Mouse (Mus musculus): ENCODE results near the gene Srrm4. TPM values are rescaled to one million over a fixed set of nuclear protein-coding genes. Genes with fewer than 3 reads are reported as not detected.

Gene Srrm4
- total and polyA plus RNA-seq, 2 experiments from 2014 or later = 8.0 to 15.4 TPM

DNA sequence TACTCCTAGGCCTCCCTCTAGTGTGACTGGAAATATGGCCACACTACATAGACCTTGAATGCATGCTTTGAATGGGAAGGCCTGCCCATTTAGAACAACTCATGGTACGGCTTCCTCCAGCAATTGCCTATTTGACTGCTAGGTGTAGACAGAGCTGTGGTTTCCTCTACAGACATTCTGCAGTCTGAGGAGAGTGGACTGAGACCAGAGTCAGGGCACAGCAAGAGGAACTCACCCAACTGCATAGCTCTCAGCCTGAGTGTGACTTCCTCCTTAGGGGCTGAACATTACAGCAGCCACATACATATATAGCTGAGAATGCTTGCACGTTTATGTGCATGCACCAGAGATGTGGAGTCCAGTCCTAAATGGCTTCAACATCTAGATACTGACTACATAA is 94.9 kb downstream of the Srrm4 start:
- Histone ChIP-seq H3K36me3 (ENCODE audit: insufficient read depth, low read length) (no peaks in the 10 kb centered on the region), H3K4me1 (ENCODE audit: insufficient read depth, low read length) (peaks cover 4% of the 10 kb centered on the region; the same call in 1 of the 2 replicates), H3K27me3 (ENCODE audit: insufficient read depth, low read length) (no peaks in the 10 kb centered on the region), H3K9ac (replicated peaks; ENCODE audit: low read length, poor library complexity, severe bottlenecking) (no peak overlapping the region), H3K27ac (ENCODE audit: low read depth, low read length) (no peak overlapping the region), H3K9me3 (ENCODE audit: low read length) (no peaks in the 10 kb centered on the region), H3K4me2 (ENCODE audit: low read depth, low read length, poor library complexity, severe bottlenecking) (no peak overlapping the region), H3K4me3 (ENCODE audit: low read depth, low read length) (no peak overlapping the region)
- ATAC-seq (ENCODE audit: low FRiP score) = no peak
- no peak for DNase-seq (ENCODE audit: low spot score)
- WGBS = 89% methylated on average over 2 of the region's 2 CpGs
- no peak for TF ChIP-seq CTCF (IDR thresholded peaks at IDR 0.05)

DNA sequence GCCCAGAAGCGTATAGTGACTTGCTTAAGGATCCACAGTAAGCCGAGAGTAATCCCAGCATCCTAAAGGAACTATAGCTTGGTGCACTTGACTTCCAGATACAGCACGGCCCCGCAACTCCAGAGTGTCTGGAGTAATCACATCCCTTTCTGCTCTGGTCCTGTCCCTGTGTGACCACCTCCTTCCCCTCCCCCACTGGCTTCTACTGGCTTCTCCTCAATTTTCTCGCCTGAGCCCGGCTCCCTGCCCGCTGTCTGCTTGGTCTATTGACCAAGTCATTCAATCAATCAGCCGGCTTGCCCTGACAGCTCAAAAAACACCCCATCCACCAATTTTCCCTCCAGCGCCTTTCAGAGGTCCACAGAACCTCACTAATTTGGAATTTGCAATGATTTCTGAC is 96.2 kb downstream of the Srrm4 start:
- Histone ChIP-seq H3K9me3 (ENCODE audit: low read length) (no peaks in the 10 kb centered on the region), H3K4me3 (ENCODE audit: low read depth, low read length) (no peak overlapping the region), H3K36me3 (ENCODE audit: insufficient read depth, low read length) (no peaks in the 10 kb centered on the region), H3K4me2 (ENCODE audit: low read depth, low read length, poor library complexity, severe bottlenecking) (no peak overlapping the region), H3K9ac (replicated peaks; ENCODE audit: low read length, poor library complexity, severe bottlenecking) (no peak overlapping the region), H3K27me3 (ENCODE audit: insufficient read depth, low read length) (no peaks in the 10 kb centered on the region), H3K27ac (ENCODE audit: low read depth, low read length) (no peak overlapping the region), H3K4me1 (ENCODE audit: insufficient read depth, low read length) (peaks cover 4% of the 10 kb centered on the region; the same call in 1 of the 2 replicates)
- DNase-seq (ENCODE audit: low spot score) (no peak), ATAC-seq (ENCODE audit: low FRiP score) (no peak)
- TF ChIP-seq CTCF (IDR thresholded peaks at IDR 0.05) = no peak
- WGBS = 75% methylated on average over 9 of the region's 9 CpGs

DNA sequence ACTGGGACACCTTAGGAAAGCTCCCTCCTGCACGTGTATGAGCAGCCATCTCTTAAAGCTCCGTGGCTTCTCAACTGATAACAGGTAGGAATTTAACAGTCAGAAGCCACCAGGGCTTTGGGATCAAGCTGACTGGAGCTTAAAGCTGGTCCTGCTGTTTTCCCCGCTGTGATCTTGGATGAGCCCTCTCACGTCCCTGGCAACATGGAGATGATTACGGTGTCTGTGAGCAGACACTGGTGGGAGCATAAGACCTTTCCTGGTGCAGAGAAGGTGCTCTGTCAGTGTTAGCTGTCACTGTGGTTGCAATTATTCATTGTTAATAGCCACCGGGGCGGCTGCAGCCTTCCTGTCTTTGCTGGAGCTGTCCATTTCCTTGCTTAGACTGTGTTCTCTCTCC is 97.2 kb downstream of the Srrm4 start:
- TF ChIP-seq CTCF (IDR thresholded peaks at IDR 0.05) = no peak
- ATAC-seq (ENCODE audit: low FRiP score) (no peak), DNase-seq (ENCODE audit: low spot score) (no peak)
- Histone ChIP-seq H3K9me3 (ENCODE audit: low read length) (no peaks in the 10 kb centered on the region), H3K4me2 (ENCODE audit: low read depth, low read length, poor library complexity, severe bottlenecking) (no peak overlapping the region), H3K27me3 (ENCODE audit: insufficient read depth, low read length) (no peaks in the 10 kb centered on the region), H3K4me1 (ENCODE audit: insufficient read depth, low read length) (peaks cover 4% of the 10 kb centered on the region; the same call in 1 of the 2 replicates), H3K36me3 (ENCODE audit: insufficient read depth, low read length) (no peaks in the 10 kb centered on the region), H3K9ac (replicated peaks; ENCODE audit: low read length, poor library complexity, severe bottlenecking) (no peak overlapping the region), H3K27ac (ENCODE audit: low read depth, low read length) (no peak overlapping the region), H3K4me3 (ENCODE audit: low read depth, low read length) (no peak overlapping the region)
- WGBS = 56% methylated on average over 7 of the region's 7 CpGs

DNA sequence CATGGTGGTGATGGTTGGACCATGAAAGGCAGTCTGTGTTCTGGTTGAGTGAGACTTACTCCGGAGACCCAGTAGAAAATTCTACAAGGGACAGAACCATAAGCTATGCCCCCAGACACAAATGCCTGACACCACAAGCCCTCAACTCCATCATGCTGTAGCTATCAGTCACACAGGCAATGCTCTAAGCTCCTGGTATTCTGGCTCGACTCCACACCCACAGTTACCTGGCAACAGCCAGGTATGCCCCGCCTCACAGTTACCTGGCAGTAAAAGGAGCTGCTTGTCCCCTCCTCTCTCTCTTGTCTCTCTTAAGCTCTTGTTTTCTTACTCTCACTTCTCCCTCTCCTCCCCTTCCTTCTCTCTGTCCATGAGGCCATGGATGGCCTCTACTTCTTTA is 98.9 kb downstream of the Srrm4 start:
- 76% methylated on average over 3 of the region's 3 CpGs for WGBS
- H3K4me2 ChIP-seq (ENCODE audit: low read depth, low read length, poor library complexity, severe bottlenecking) = no peak overlapping the region
- ATAC-seq (ENCODE audit: low FRiP score) (no peak), DNase-seq (ENCODE audit: low spot score) (no peak)
- no peak for TF ChIP-seq CTCF (IDR thresholded peaks at IDR 0.05)
- H3K27me3 ChIP-seq (ENCODE audit: insufficient read depth, low read length) = no peaks in the 10 kb centered on the region
- no peak overlapping the region for H3K4me3 ChIP-seq (ENCODE audit: low read depth, low read length)
- no peak overlapping the region for H3K27ac ChIP-seq (ENCODE audit: low read depth, low read length)
- H3K9me3 ChIP-seq (ENCODE audit: low read length) = no peaks in the 10 kb centered on the region
- H3K36me3 ChIP-seq (ENCODE audit: insufficient read depth, low read length) = no peaks in the 10 kb centered on the region
- no peak overlapping the region for H3K9ac ChIP-seq (replicated peaks; ENCODE audit: low read length, poor library complexity, severe bottlenecking)
- H3K4me1 ChIP-seq (ENCODE audit: insufficient read depth, low read length) = peaks cover 4% of the 10 kb centered on the region; the same call in 1 of the 2 replicates

DNA sequence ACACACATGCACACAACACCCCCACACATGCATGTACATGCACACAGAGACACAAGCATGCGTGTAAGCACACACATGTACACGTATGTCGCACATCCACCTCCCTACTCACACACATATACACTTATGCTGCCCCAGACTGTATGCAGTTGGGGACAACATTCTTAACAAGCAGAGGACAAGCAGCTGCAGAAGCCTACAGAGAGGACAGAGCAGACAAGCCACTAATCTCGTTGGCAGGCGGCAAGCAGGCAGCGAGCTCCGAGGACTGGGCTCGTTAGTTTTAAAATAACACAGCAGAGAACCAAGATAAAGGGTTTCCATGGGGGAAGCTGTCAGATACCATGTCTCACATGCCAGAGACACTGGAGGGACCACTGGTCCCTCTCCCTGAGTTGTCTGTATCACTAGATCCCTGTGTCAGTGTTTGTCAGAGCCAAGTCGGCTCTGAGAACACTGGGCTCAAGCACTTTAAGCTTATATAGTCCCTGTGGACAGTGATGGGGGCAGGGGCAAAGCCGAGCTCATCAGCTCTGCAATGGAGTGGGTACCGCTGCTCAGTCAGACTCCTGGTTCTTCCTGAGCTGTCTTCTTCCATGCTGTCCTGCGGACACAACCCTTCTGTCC is 99.7 kb downstream of the Srrm4 start:
- Histone ChIP-seq H3K27me3 (ENCODE audit: insufficient read depth, low read length) (no peaks in the 10 kb centered on the region), H3K9ac (replicated peaks; ENCODE audit: low read length, poor library complexity, severe bottlenecking) (no peak overlapping the region), H3K36me3 (ENCODE audit: insufficient read depth, low read length) (no peaks in the 10 kb centered on the region), H3K4me1 (ENCODE audit: insufficient read depth, low read length) (peaks cover 4% of the 10 kb centered on the region; the same call in 1 of the 2 replicates), H3K4me3 (ENCODE audit: low read depth, low read length) (no peak overlapping the region), H3K27ac (ENCODE audit: low read depth, low read length) (peak overlapping the region; percentile 44; the same call in 1 of the 2 replicates), H3K9me3 (ENCODE audit: low read length) (no peaks in the 10 kb centered on the region), H3K4me2 (ENCODE audit: low read depth, low read length, poor library complexity, severe bottlenecking) (no peak overlapping the region)
- WGBS = 54% methylated on average over 12 of the region's 12 CpGs
- ATAC-seq (ENCODE audit: low FRiP score) (no peak), DNase-seq (ENCODE audit: low spot score) (no peak)
- no peak for TF ChIP-seq CTCF (IDR thresholded peaks at IDR 0.05)

DNA sequence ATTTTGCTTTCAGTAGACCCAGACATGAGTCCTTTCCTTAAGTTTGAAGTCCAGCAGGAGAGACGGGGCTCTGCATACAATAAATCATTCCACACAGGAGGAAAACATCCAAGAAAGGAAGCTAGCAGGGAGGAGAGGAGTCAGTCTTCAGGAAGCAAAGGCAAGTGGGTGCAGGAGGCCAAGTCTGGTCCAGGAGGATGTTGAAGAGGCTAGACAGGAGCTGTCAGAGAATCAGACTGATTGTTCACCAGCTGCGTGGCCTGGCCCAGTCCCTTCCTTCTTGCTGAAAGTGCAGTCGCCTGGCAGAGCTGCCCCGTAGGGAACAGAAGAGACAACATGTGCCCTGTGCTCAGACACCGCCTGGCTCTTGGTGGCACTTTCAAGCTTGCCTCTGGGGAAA is 100.8 kb downstream of the Srrm4 start:
- no peak overlapping the region for H3K4me2 ChIP-seq (ENCODE audit: low read depth, low read length, poor library complexity, severe bottlenecking)
- no peak for TF ChIP-seq CTCF (IDR thresholded peaks at IDR 0.05)
- H3K4me3 ChIP-seq (ENCODE audit: low read depth, low read length) = no peak overlapping the region
- H3K9me3 ChIP-seq (ENCODE audit: low read length) = no peaks in the 10 kb centered on the region
- peaks cover 8% of the 10 kb centered on the region for H3K4me1 ChIP-seq (ENCODE audit: insufficient read depth, low read length)
- no peaks in the 10 kb centered on the region for H3K27me3 ChIP-seq (ENCODE audit: insufficient read depth, low read length)
- 77% methylated on average over 5 of the region's 5 CpGs for WGBS
- DNase-seq (ENCODE audit: low spot score) (no peak), ATAC-seq (ENCODE audit: low FRiP score) (no peak)
- no peak overlapping the region for H3K27ac ChIP-seq (ENCODE audit: low read depth, low read length)
- no peaks in the 10 kb centered on the region for H3K36me3 ChIP-seq (ENCODE audit: insufficient read depth, low read length)
- H3K9ac ChIP-seq (replicated peaks; ENCODE audit: low read length, poor library complexity, severe bottlenecking) = no peak overlapping the region

Measured in midbrain, postnatal 0 days (tissue).